Mouse (Mus musculus): ENCODE measurements at regions not wholly inside any gene's neighbourhood (a gene's known extent, or its start where the extent isn't known, plus 50 kb on each side); places are given as distances from the start of the nearest gene placed in this dataset.

DNA sequence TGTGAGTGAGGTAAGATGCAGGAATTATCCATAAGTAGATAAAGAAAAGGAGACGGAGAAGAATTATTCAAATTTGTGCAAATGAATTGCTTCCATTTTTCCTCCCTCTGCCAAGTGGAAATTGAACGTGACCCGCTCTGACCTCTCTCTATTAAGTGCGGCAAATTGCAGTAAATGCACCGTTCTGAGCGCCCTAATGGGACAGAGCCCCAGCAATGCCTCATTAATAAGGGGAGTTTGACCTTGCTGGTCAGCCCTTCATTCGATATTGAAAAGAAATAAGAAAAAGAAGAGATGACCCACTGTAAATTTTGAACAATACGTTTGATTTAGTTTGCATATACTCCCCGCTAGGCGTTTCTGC is 137.0 kb downstream of the Gpat3 start:
- no peak for TF ChIP-seq CTCF (IDR thresholded peaks at IDR 0.05; ENCODE audit: control insufficient read depth, insufficient read depth, insufficient replicate concordance, low read depth, low read length)
- no peak for TF ChIP-seq POLR2A (IDR thresholded peaks at IDR 0.05; ENCODE audit: control insufficient read depth, low read depth, low read length)
